Mouse (Mus musculus) CD4-positive helper T cell, adult 2 months (primary cell): ENCODE results near the gene Ppp1ca.

Experiments used
- DNase-seq: peaks from one replicate; pipeline ENCODE4 v3.0.0-alpha.2; 2012; ENCODE audit warnings: low read depth, missing footprints, low spot score

The Ppp1ca gene

GRCm38 (mm10) chr19:4191528-4192250, at the start of gene Ppp1ca:
Gene Ppp1ca, plus strand, starts transcription at chr19:4192065.
- peak; percentile 97 for DNase-seq

GRCm38 (mm10) chr19:4142416-4143173, 49.3 kb upstream of the Ppp1ca start:
- no peak for DNase-seq

- DNase-seq: no peak
Measured at GRCm38 (mm10) chr19:4143759-4144268, 48.1 kb upstream of the Ppp1ca start, which contains the start of gene Cabp4. Gene Cabp4, minus strand, starts transcription at chr19:4144033.

GRCm38 (mm10) chr19:4144550-4145498, 47.0 kb upstream of the Ppp1ca start:
- DNase-seq: no peak

GRCm38 (mm10) chr19:4145936-4146335, 45.9 kb upstream of the Ppp1ca start:
- no peak for DNase-seq

GRCm38 (mm10) chr19:4146366-4147021, 45.4 kb upstream of the Ppp1ca start:
- DNase-seq: no peak

- DNase-seq: no peak
Measured at GRCm38 (mm10) chr19:4147022-4147405, 44.9 kb upstream of the Ppp1ca start.

GRCm38 (mm10) chr19:4147782-4148490, 43.9 kb upstream of the Ppp1ca start:
- no peak for DNase-seq

- DNase-seq: peak; percentile 92
Measured at GRCm38 (mm10) chr19:4148491-4148806, 43.4 kb upstream of the Ppp1ca start, which contains the start of gene Coro1b. Gene Coro1b, plus strand, starts transcription at chr19:4148619.

- no peak for DNase-seq
Measured at GRCm38 (mm10) chr19:4148819-4149218, 43.0 kb upstream of the Ppp1ca start.

GRCm38 (mm10) chr19:4149283-4149682, 42.6 kb upstream of the Ppp1ca start:
- no peak for DNase-seq

GRCm38 (mm10) chr19:4149764-4150461, 42.0 kb upstream of the Ppp1ca start:
- DNase-seq: no peak

- no peak for DNase-seq
Measured at GRCm38 (mm10) chr19:4150567-4151487, 41.0 kb upstream of the Ppp1ca start.

GRCm38 (mm10) chr19:4151488-4151860, 40.4 kb upstream of the Ppp1ca start:
- DNase-seq: no peak

- DNase-seq: no peak
Measured at GRCm38 (mm10) chr19:4151898-4152297, 40.0 kb upstream of the Ppp1ca start.

GRCm38 (mm10) chr19:4152445-4153231, 39.2 kb upstream of the Ppp1ca start:
- no peak for DNase-seq

GRCm38 (mm10) chr19:4153232-4153654, 38.6 kb upstream of the Ppp1ca start, which contains the start of gene Ptprcap:
Gene Ptprcap, plus strand, starts transcription at chr19:4153604.
- no peak for DNase-seq
